Mouse (Mus musculus) embryonic fibroblast, embryonic 13.5 days (primary cell): ENCODE data around the gene Plpp6. TPM values are rescaled to one million over a fixed set of nuclear protein-coding genes. Genes with fewer than 3 reads are reported as not detected.

Experiments used
- H3K27ac ChIP-seq: 2 replicates; pipeline ENCODE4 v1.5.1; 2012; ENCODE audit warnings: low read length, control low read depth, inconsistent platforms; ENCODE audit not compliant: insufficient read depth
- H3K4me1 ChIP-seq: 2 replicates; pipeline ENCODE4 v1.6.1; 2011; ENCODE audit warnings: low read length; ENCODE audit not compliant: control insufficient read depth, insufficient read depth
- H3K4me3 ChIP-seq: 2 replicates; pipeline ENCODE4 v1.5.1; 2011; ENCODE audit warnings: mild to moderate bottlenecking, control low read depth, low read length; ENCODE audit not compliant: insufficient read depth
- CTCF ChIP-seq: IDR thresholded peaks from 2 replicates; pipeline ENCODE4 v1.5.1; 2011; ENCODE audit warnings: mild to moderate bottlenecking, control low read depth, low read length, moderate library complexity, borderline replicate concordance; ENCODE audit not compliant: insufficient read depth
- POLR2A ChIP-seq: IDR thresholded peaks from 2 replicates; pipeline ENCODE4 v1.6.1; 2011; ENCODE audit warnings: low read depth, mild to moderate bottlenecking, control low read depth, low read length, moderate library complexity
- polyA plus RNA-seq: library from polyadenylated mRNA; stranded (reverse); fragments of >200 nt; gene quantifications from 2 replicates; pipeline ENCODE4 v1.2.4, GENCODE M21; 2011; ENCODE audit warnings: low read depth; ENCODE audit not compliant: missing spikeins, insufficient read length

Gene Plpp6
- polyA plus RNA-seq, 1 experiment = 7.6 TPM

GRCm38 (mm10) chr19:28969231-28969630, 5.5 kb downstream of the Plpp6 start:
- Histone ChIP-seq H3K4me1 (peaks cover 5% of the 10 kb centered on the region; the same call in 1 of the 2 replicates), H3K27ac (no peak overlapping the region), H3K4me3 (no peak overlapping the region)
- TF ChIP-seq CTCF (no peak), POLR2A (no peak)

GRCm38 (mm10) chr19:28970251-28970650, 6.5 kb downstream of the Plpp6 start:
- no peak for TF ChIP-seq POLR2A
- no peak for TF ChIP-seq CTCF
- H3K4me3 ChIP-seq = no peak overlapping the region
- H3K4me1 ChIP-seq = no peaks in the 10 kb centered on the region
- H3K27ac ChIP-seq = no peak overlapping the region

GRCm38 (mm10) chr19:28974862-28975611, 11.3 kb downstream of the Plpp6 start:
- Histone ChIP-seq H3K4me1 (no peaks in the 10 kb centered on the region), H3K27ac (no peak overlapping the region), H3K4me3 (peak overlapping the region; percentile 8)
- no peak for TF ChIP-seq POLR2A
- peak; percentile 67 for TF ChIP-seq CTCF

GRCm38 (mm10) chr19:28982617-28983016, 18.9 kb downstream of the Plpp6 start:
- TF ChIP-seq CTCF (no peak), POLR2A (no peak)
- no peaks in the 10 kb centered on the region for H3K4me1 ChIP-seq
- no peak overlapping the region for H3K27ac ChIP-seq
- no peak overlapping the region for H3K4me3 ChIP-seq

GRCm38 (mm10) chr19:28989515-28989914, 25.8 kb downstream of the Plpp6 start:
- Histone ChIP-seq H3K27ac (peak overlapping the region; percentile 49; the same call in 1 of the 2 replicates), H3K4me3 (peak overlapping the region; percentile 97), H3K4me1 (no peaks in the 10 kb centered on the region)
- TF ChIP-seq CTCF (no peak), POLR2A (no peak)

GRCm38 (mm10) chr19:28990194-28990589, 26.4 kb downstream of the Plpp6 start, which contains the start of gene Cdc37l1:
TSS of gene Cdc37l1 (plus strand) at chr19:28990352.
- peak within 1 kb of the TSS; percentile 49 for H3K27ac ChIP-seq
- TF ChIP-seq CTCF (no peak), POLR2A (peak; percentile 75)
- H3K4me3 ChIP-seq = peak within 1 kb of the TSS; percentile 97
- H3K4me1 ChIP-seq = no peaks in the 10 kb centered on the region

- H3K27ac ChIP-seq = peak overlapping the region; percentile 46
- H3K4me1 ChIP-seq = no peaks in the 10 kb centered on the region
- H3K4me3 ChIP-seq = peak overlapping the region; percentile 97
- TF ChIP-seq POLR2A (no peak), CTCF (no peak)
Observed at GRCm38 (mm10) chr19:28990590-28991221, 27.0 kb downstream of the Plpp6 start.

GRCm38 (mm10) chr19:28991391-28991790, 27.6 kb downstream of the Plpp6 start:
- Histone ChIP-seq H3K4me3 (peak overlapping the region; percentile 97), H3K4me1 (no peaks in the 10 kb centered on the region), H3K27ac (no peak overlapping the region)
- TF ChIP-seq CTCF (no peak), POLR2A (no peak)

- no peak overlapping the region for H3K27ac ChIP-seq
Observed at GRCm38 (mm10) chr19:28994870-28995269, 31.1 kb downstream of the Plpp6 start.

GRCm38 (mm10) chr19:28995366-28995765, 31.6 kb downstream of the Plpp6 start:
- Histone ChIP-seq H3K27ac (no peak overlapping the region), H3K4me3 (no peak overlapping the region), H3K4me1 (no peaks in the 10 kb centered on the region)
- TF ChIP-seq POLR2A (no peak), CTCF (no peak)

More at GRCm38 (mm10) chr19:28994870-28995269, 31.1 kb downstream of the Plpp6 start:
- Histone ChIP-seq H3K4me1 (no peaks in the 10 kb centered on the region), H3K4me3 (no peak overlapping the region)
- TF ChIP-seq CTCF (no peak), POLR2A (no peak)
